Mouse (Mus musculus): ENCODE data around the gene Tmtc1.

DNA sequence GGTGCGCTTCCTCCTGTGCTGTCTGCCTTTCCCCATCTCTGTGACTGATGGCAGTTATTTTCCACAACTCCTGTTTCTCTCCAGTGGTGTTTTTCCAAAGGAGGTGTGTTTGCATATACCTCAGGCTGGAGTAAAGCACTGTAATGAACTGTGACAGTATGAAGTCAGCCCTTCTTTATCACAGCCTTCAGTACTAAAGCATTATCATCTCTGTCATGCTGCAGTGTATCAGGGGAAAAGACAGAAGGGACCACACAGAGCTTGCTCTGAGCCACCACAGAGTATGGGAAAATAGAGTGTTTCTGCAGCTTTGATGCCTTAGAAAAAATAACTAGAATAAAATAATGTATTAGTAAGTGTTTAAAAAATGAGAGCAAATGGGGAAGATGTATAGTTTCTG is 81.0 kb downstream of the Tmtc1 start:
- no peak for TF ChIP-seq POLR2A (IDR thresholded peaks at IDR 0.05; ENCODE audit: insufficient read length, low read depth)
- TF ChIP-seq CEBPB (IDR thresholded peaks at IDR 0.05; ENCODE audit: insufficient read depth, poor library complexity, severe bottlenecking) = no peak
- TF ChIP-seq TCF12 (IDR thresholded peaks at IDR 0.05; ENCODE audit: insufficient read depth, poor library complexity, severe bottlenecking) = no peak
- no peak for TF ChIP-seq MAX (IDR thresholded peaks at IDR 0.05; ENCODE audit: low read depth)

Measured in myocyte (in vitro differentiated cells).